Mouse (Mus musculus): ENCODE measurements around the gene Cmtm6. TPM values are rescaled to one million over a fixed set of nuclear protein-coding genes. Genes with fewer than 3 reads are reported as not detected.

The Cmtm6 gene
- 74.0 TPM for polyA plus RNA-seq (2014; fragmentation: Illumina TruSeq; extraction: RNeasy Lipid Tissue Mini Kit (QIAGEN cat#74804); ENCODE audit: low read depth, low replicate concordance)

GRCm38 (mm10) chr9:114731011-114731755 is at the start of gene Cmtm6:
Gene Cmtm6, plus strand, starts transcription at chr9:114731116.

GRCm38 (mm10) chr9:114688252-114688952 is 42.5 kb upstream of the Cmtm6 start, which contains the start of gene Dync1li1:
Gene Dync1li1, plus strand, starts transcription at chr9:114688790.

GRCm38 (mm10) chr9:114781526-114782212 is 50.8 kb downstream of the Cmtm6 start, which contains the start of gene Cmtm7:
Gene Cmtm7, minus strand, starts transcription at chr9:114781856.

Other genes starting within 250 kb of the Cmtm6 start
- 0.55 TPM for gene Ccr4, start 226.2 kb upstream of the Cmtm6 start, polyA plus RNA-seq (2014; fragmentation: Illumina TruSeq; extraction: RNeasy Lipid Tissue Mini Kit (QIAGEN cat#74804); ENCODE audit: low read depth, low replicate concordance)
- gene C130032M10Rik, start 215.4 kb upstream of the Cmtm6 start, polyA plus RNA-seq (2014; fragmentation: Illumina TruSeq; extraction: RNeasy Lipid Tissue Mini Kit (QIAGEN cat#74804); ENCODE audit: low read depth, low replicate concordance), result not detected
- gene Trim71, start 166.7 kb upstream of the Cmtm6 start, polyA plus RNA-seq (2014; fragmentation: Illumina TruSeq; extraction: RNeasy Lipid Tissue Mini Kit (QIAGEN cat#74804); ENCODE audit: low read depth, low replicate concordance), result not detected
- 36.9 TPM for gene Cnot10, start 90.9 kb upstream of the Cmtm6 start, polyA plus RNA-seq (2014; fragmentation: Illumina TruSeq; extraction: RNeasy Lipid Tissue Mini Kit (QIAGEN cat#74804); ENCODE audit: low read depth, low replicate concordance)
- 28.0 TPM for gene Dync1li1, start 42.3 kb upstream of the Cmtm6 start, polyA plus RNA-seq (2014; fragmentation: Illumina TruSeq; extraction: RNeasy Lipid Tissue Mini Kit (QIAGEN cat#74804); ENCODE audit: low read depth, low replicate concordance)
- 18.3 TPM for gene Cmtm7, start 50.7 kb downstream of the Cmtm6 start, polyA plus RNA-seq (2014; fragmentation: Illumina TruSeq; extraction: RNeasy Lipid Tissue Mini Kit (QIAGEN cat#74804); ENCODE audit: low read depth, low replicate concordance)
- gene Cmtm8, start 113.0 kb downstream of the Cmtm6 start, polyA plus RNA-seq (2014; fragmentation: Illumina TruSeq; extraction: RNeasy Lipid Tissue Mini Kit (QIAGEN cat#74804); ENCODE audit: low read depth, low replicate concordance), result 21.3 TPM
- gene Gpd1l, start 202.9 kb downstream of the Cmtm6 start, polyA plus RNA-seq (2014; fragmentation: Illumina TruSeq; extraction: RNeasy Lipid Tissue Mini Kit (QIAGEN cat#74804); ENCODE audit: low read depth, low replicate concordance), result 26.1 TPM
- gene Osbpl10, start 247.5 kb downstream of the Cmtm6 start, polyA plus RNA-seq (2014; fragmentation: Illumina TruSeq; extraction: RNeasy Lipid Tissue Mini Kit (QIAGEN cat#74804); ENCODE audit: low read depth, low replicate concordance), result 13.4 TPM